Mouse (Mus musculus) cerebellum, postnatal 4 days (tissue): ENCODE measurements at regions not wholly inside any gene's neighbourhood (a gene's known extent, or its start where the extent isn't known, plus 50 kb on each side); places are given as distances from the start of the nearest gene placed in this dataset.

Experiments used
- DNase-seq, 2 experiments: peaks; one replicate each; pipeline ENCODE4 v3.0.0; 2022; ENCODE audit warnings: low spot score in 2 of 2, mixed read lengths in 1 of 2

- DNase-seq: peak; percentile 79 to 82
Measured at GRCm38 (mm10) chr2:133020173-133020837, 74.6 kb upstream of the Fermt1 start.

- no peak for DNase-seq
Measured at GRCm38 (mm10) chr2:133021244-133021643, 75.5 kb upstream of the Fermt1 start.

GRCm38 (mm10) chr2:133027038-133027437, 81.3 kb upstream of the Fermt1 start:
- DNase-seq: no peak

- DNase-seq: no peak
Measured at GRCm38 (mm10) chr2:133035421-133035820, 89.7 kb upstream of the Fermt1 start.

GRCm38 (mm10) chr2:133040708-133041107, 95.0 kb upstream of the Fermt1 start:
- no peak for DNase-seq

GRCm38 (mm10) chr2:133077698-133078356, 132.1 kb upstream of the Fermt1 start:
- DNase-seq: peak in 1 of 2 experiments; percentile 12

GRCm38 (mm10) chr2:133090976-133091375, 145.3 kb upstream of the Fermt1 start:
- no peak for DNase-seq

- peak; percentile 58 to 76 for DNase-seq
Measured at GRCm38 (mm10) chr2:133113642-133114041, 167.9 kb upstream of the Fermt1 start.

- DNase-seq: no peak
Measured at GRCm38 (mm10) chr2:133118651-133119050, 172.9 kb upstream of the Fermt1 start.

- no peak for DNase-seq
Measured at GRCm38 (mm10) chr2:133125212-133125801, 179.6 kb upstream of the Fermt1 start.

- no peak for DNase-seq
Measured at GRCm38 (mm10) chr2:133134878-133135277, 189.2 kb upstream of the Fermt1 start.

- no peak for DNase-seq
Measured at GRCm38 (mm10) chr2:133138877-133139276, 193.2 kb upstream of the Fermt1 start.

- DNase-seq: no peak
Measured at GRCm38 (mm10) chr2:133141341-133142035, 195.8 kb upstream of the Fermt1 start.

GRCm38 (mm10) chr2:133152461-133152860, 206.8 kb upstream of the Fermt1 start:
- no peak for DNase-seq

- DNase-seq: no peak
Measured at GRCm38 (mm10) chr2:133156537-133156936, 210.8 kb upstream of the Fermt1 start.

- no peak for DNase-seq
Measured at GRCm38 (mm10) chr2:133158206-133158605, 212.5 kb upstream of the Fermt1 start.

GRCm38 (mm10) chr2:133159398-133159797, 213.7 kb upstream of the Fermt1 start:
- DNase-seq: no peak

GRCm38 (mm10) chr2:133176411-133176810, 230.7 kb upstream of the Fermt1 start:
- no peak for DNase-seq

GRCm38 (mm10) chr2:133181216-133181615, 235.5 kb upstream of the Fermt1 start:
- no peak for DNase-seq

- no peak for DNase-seq
Measured at GRCm38 (mm10) chr2:133182920-133183319, 237.2 kb upstream of the Fermt1 start.

GRCm38 (mm10) chr2:133204295-133204866, 258.7 kb upstream of the Fermt1 start:
- no peak for DNase-seq

- no peak for DNase-seq
Measured at GRCm38 (mm10) chr2:133208498-133208897, 262.8 kb upstream of the Fermt1 start.
